Comparison of ENCODE assay signal across 8 mouse cellular contexts in genomic region chr3:93447138-93447841, GRCm38 (mm10). TPM values are rescaled to one million over a fixed set of nuclear protein-coding genes. Genes with fewer than 3 reads are reported as not detected.
DNase-seq lines count a peak whose midpoint lies in the region; ATAC-seq and TF ChIP-seq lines count a peak whose summit lies in the region.

No protein-coding gene starts in this region.

- peaks cover 19% of the 10 kb centered on the region for H3K4me1 ChIP-seq in hindbrain, embryonic 16.5 days (ENCODE audit: control insufficient read depth, insufficient read depth, low read depth, low read length)

- H3K27ac ChIP-seq in hindbrain, embryonic 16.5 days (ENCODE audit: low read depth, low read length), result peak overlapping the region; percentile 3

- in situ Hi-C loops in Patski (cut with MboI; ENCODE audit: low pct_unique_long_range_greater_than_20kb), result no loop called here

- DNase-seq in Patski (ENCODE audit: low read depth, low spot score) (no peak), adipocyte (ENCODE audit: low spot score) (no peak)
- peak; percentile 26 for DNase-seq in cerebellum, adult 9-10 months
- peak; percentile 33 to 60 for DNase-seq in frontal cortex, postnatal 10 days (ENCODE audit: low spot score in 2 of 2)
- peak; percentile 35 for DNase-seq in left cerebral cortex, adult 11 months (ENCODE audit: low spot score)
- DNase-seq in lung, postnatal 14 days, result peak; percentile 64
- DNase-seq in right cerebral cortex, adult 18-20 months, result peak; percentile 82

- peak overlapping the region; percentile 59 for H3K9ac ChIP-seq in hindbrain, embryonic 16.5 days (ENCODE audit: low read depth, low read length)

- CTCF ChIA-PET in Patski (lab: Charles Lee), result interaction anchor here (0.9 to 5.6 kb wide), 7 partner anchors 36 to 86 kb away, joined by 3 to 53 read pairs (median 4); no protein-coding TSS in a partner anchor

- ATAC-seq in Patski, result peak; percentile 28
- ATAC-seq in hindbrain, embryonic 16.5 days, result peak; percentile 78

- H3K27me3 ChIP-seq in Patski, result peaks cover 85% of the 10 kb centered on the region
- peaks cover 3% of the 10 kb centered on the region; the same call in 1 of the 2 replicates for H3K27me3 ChIP-seq in hindbrain, embryonic 16.5 days (replicated peaks; ENCODE audit: control insufficient read depth, insufficient read depth, low read length)

- peak overlapping the region; percentile 64 for H3K4me3 ChIP-seq in hindbrain, embryonic 16.5 days (ENCODE audit: low read length)

- POLR2A ChIA-PET in Patski (lab: Charles Lee), result interaction anchor here (0.6 kb wide), 1 partner anchor 92 kb away, joined by 4 read pairs; no protein-coding TSS in a partner anchor

- H3K9me3 ChIP-seq in hindbrain, embryonic 16.5 days (ENCODE audit: control insufficient read depth, low read length), result no peaks in the 10 kb centered on the region

- H3K36me3 ChIP-seq in hindbrain, embryonic 16.5 days (ENCODE audit: control insufficient read depth, insufficient read depth, low read length), result no peaks in the 10 kb centered on the region

- no peak for TF ChIP-seq CTCF in Patski (IDR thresholded peaks at IDR 0.05)

- under 1% methylated on average over 59 of the region's 59 CpGs for WGBS in hindbrain, embryonic 16.5 days

- H3K4me2 ChIP-seq in hindbrain, embryonic 16.5 days (ENCODE audit: low read length), result peak overlapping the region; percentile 84

RNA-seq across cellular contexts. Expression of gene Tchh, which starts 5.2 kb away (rescaled TPM):
- polyA plus RNA-seq in Patski (2021), result 3.6 TPM
- polyA plus RNA-seq in hindbrain, embryonic 16.5 days (2015; fragmentation: Nextera tagmentation; extraction: Ambion mirVana), result 1.4 and 1.6 TPM in 2 replicates

RNA-seq across cellular contexts. Expression of gene Tchhl1, which starts 21.3 kb away (rescaled TPM):
- 0.03 TPM for polyA plus RNA-seq in Patski (2021)
- polyA plus RNA-seq in hindbrain, embryonic 16.5 days (2015; fragmentation: Nextera tagmentation; extraction: Ambion mirVana), result not detected in 2 replicates

RNA-seq across cellular contexts. Expression of gene Rptn, which starts 53.8 kb away (rescaled TPM):
- not detected for polyA plus RNA-seq in Patski (2021)
- polyA plus RNA-seq in hindbrain, embryonic 16.5 days (2015; fragmentation: Nextera tagmentation; extraction: Ambion mirVana), result not detected in 2 replicates

Comparison
In these comparisons a context has a peak if more than half of its experiments do, and no peak if none do; other contexts are left out.
1. DNase-seq: peak in cerebellum, adult 9-10 months (single experiment), frontal cortex, postnatal 10 days (2 of 2), left cerebral cortex, adult 11 months (single experiment), lung, postnatal 14 days (single experiment) and right cerebral cortex, adult 18-20 months (single experiment); none in Patski (single experiment) and adipocyte (single experiment).